Mouse (Mus musculus): ENCODE measurements around the gene Usp29.

DNA sequence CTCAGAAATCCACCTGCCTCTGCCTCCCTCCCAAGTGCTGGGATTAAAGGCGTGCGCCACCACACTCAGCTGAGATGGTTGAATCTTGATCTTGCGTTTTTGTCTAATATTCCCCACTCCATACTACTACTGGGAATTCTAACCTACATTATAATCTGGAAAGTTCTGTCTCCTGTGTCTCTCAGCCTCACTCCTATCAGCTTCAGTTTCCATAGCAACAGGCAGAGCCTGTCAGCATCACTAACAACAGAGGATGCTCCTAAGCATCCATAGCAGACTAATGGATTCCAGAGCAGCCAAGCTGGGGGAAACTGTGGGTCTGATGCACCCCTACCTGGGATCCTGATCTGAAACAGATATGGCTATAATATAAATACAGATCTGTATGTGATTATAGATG is 193.1 kb downstream of the Usp29 start:
- no peak for TF ChIP-seq CTCF (IDR thresholded peaks at IDR 0.05; ENCODE audit: control insufficient read depth, insufficient read depth, insufficient read length)
- no peak for TF ChIP-seq MYOG (IDR thresholded peaks at IDR 0.05; ENCODE audit: control insufficient read depth, extremely low read depth, insufficient read length)
- no peak for TF ChIP-seq USF1 (IDR thresholded peaks at IDR 0.05; ENCODE audit: low read depth)
- no peak for TF ChIP-seq MAX (IDR thresholded peaks at IDR 0.05)
- TF ChIP-seq FOSL1 (IDR thresholded peaks at IDR 0.05; ENCODE audit: insufficient read depth, low read length, poor library complexity, severe bottlenecking) = no peak
